Mouse (Mus musculus) forebrain, embryonic 10.5 days (tissue): ENCODE results near the gene 4922502D21Rik. TPM values are rescaled to one million over a fixed set of nuclear protein-coding genes. Genes with fewer than 3 reads are reported as not detected.

Experiments used
- DNase-seq: peaks from one replicate; pipeline ENCODE4 v3.0.0-alpha.2; 2017; ENCODE audit warnings: low spot score; ENCODE audit errors: extremely low spot score
- H3K27ac ChIP-seq: fragments of 300-500 bp; sonication (generic); 2 replicates; pipeline ENCODE4 v1.5.1; 2016; ENCODE audit warnings: mild to moderate bottlenecking
- H3K27me3 ChIP-seq: fragments of 300-500 bp; sonication (generic); 2 replicates; pipeline ENCODE4 v1.6.1; 2016; ENCODE audit warnings: mild to moderate bottlenecking; ENCODE audit not compliant: poor library complexity, severe bottlenecking
- H3K36me3 ChIP-seq: fragments of 300-500 bp; sonication (generic); replicated peaks from 2 replicates; pipeline ENCODE4 v1.6.1; 2016; ENCODE audit warnings: mild to moderate bottlenecking, moderate library complexity
- H3K4me1 ChIP-seq: fragments of 300-500 bp; sonication (generic); 2 replicates; pipeline ENCODE4 v1.6.1; 2016
- H3K4me3 ChIP-seq: fragments of 300-500 bp; sonication (generic); 2 replicates; pipeline ENCODE4 v1.5.1; 2016; ENCODE audit warnings: mild to moderate bottlenecking, moderate library complexity
- H3K9me3 ChIP-seq: fragments of 300-500 bp; sonication (generic); 2 replicates; pipeline ENCODE4 v1.6.1; 2016; ENCODE audit warnings: mild to moderate bottlenecking, moderate library complexity
- WGBS: fragments of 180-500 bp; shearing (Covaris S2); methylation state at CpG from one replicate; pipeline ENCODE4 v1.1.7; 2016; 5-methylcytosine and 5-hydroxymethylcytosine counted together
- polyA plus RNA-seq: library from polyadenylated mRNA; unstranded; fragments of >200 nt; fragmentation: Nextera tagmentation; extraction: Ambion mirVana; gene quantifications from 2 replicates; pipeline ENCODE4 v1.2.1, GENCODE M21; 2016

The 4922502D21Rik gene
- polyA plus RNA-seq, 1 experiment from 2014 or later: not detected

GRCm38 (mm10) chr6:129337751-129338150 is 6.2 kb upstream of the 4922502D21Rik start:
- no peak overlapping the region for H3K27ac ChIP-seq
- H3K27me3 ChIP-seq: no peaks in the 10 kb centered on the region
- no peaks in the 10 kb centered on the region for H3K4me1 ChIP-seq
- H3K36me3 ChIP-seq: no peaks in the 10 kb centered on the region
- WGBS: 79% methylated on average over 1 of the region's 1 CpGs
- no peak for DNase-seq
- H3K9me3 ChIP-seq: no peaks in the 10 kb centered on the region
- no peak overlapping the region for H3K4me3 ChIP-seq

DNA sequence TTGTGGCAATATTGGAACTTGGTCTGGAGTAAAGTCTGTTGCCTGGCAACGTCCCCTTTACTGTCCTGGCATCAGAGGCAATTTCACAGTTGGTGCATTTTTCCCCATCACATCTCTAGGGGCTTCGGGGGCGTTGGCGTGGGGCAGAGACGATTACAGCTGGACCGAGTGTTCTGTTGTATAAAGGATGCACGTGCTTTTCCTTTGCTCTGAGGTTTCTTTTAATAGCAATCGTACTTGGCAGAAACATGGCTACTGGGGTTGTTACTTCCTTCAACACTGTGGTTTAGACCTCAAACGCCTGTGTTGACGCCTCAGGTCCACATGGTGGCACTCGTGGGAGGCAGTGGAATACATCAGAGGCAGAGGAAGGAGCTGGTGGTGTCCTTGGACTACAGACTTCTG is 2.1 kb upstream of the 4922502D21Rik start:
- no peaks in the 10 kb centered on the region for H3K36me3 ChIP-seq
- no peak overlapping the region for H3K27ac ChIP-seq
- DNase-seq: peak; percentile 29
- WGBS: 39% methylated on average over 11 of the region's 11 CpGs
- H3K27me3 ChIP-seq: no peaks in the 10 kb centered on the region
- no peaks in the 10 kb centered on the region for H3K9me3 ChIP-seq
- H3K4me3 ChIP-seq: no peak overlapping the region
- H3K4me1 ChIP-seq: no peaks in the 10 kb centered on the region

GRCm38 (mm10) chr6:129326568-129327150 is 4.9 kb downstream of the 4922502D21Rik start:
- no peak for DNase-seq
- Histone ChIP-seq H3K27me3 (no peaks in the 10 kb centered on the region), H3K4me1 (no peaks in the 10 kb centered on the region), H3K9me3 (no peaks in the 10 kb centered on the region), H3K4me3 (no peak overlapping the region), H3K36me3 (no peaks in the 10 kb centered on the region), H3K27ac (no peak overlapping the region)
- 88% methylated on average over 13 of the region's 13 CpGs for WGBS

DNA sequence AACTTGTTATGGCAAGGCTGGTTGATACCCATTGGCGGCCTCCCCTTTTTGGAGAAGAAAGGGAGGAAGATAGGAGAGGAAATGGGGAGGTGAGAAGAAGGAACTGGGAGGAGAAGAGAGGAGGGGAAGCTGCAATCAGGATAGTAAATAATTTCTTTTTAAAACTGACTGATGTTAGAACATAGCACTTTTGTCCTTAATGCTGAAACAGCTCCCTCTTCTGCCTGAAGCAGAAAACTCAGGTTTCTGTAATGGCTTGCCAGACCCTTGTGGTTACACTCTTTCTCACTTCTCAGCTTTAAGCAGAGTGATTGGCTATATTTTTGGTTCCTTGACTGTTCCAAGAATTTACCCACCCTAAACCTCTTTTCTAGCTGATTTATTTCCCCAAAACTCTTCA is 5.6 kb downstream of the 4922502D21Rik start:
- no peak overlapping the region for H3K27ac ChIP-seq
- no peaks in the 10 kb centered on the region for H3K4me1 ChIP-seq
- no peak overlapping the region for H3K4me3 ChIP-seq
- no peaks in the 10 kb centered on the region for H3K27me3 ChIP-seq
- no peaks in the 10 kb centered on the region for H3K36me3 ChIP-seq
- H3K9me3 ChIP-seq: no peaks in the 10 kb centered on the region
- 83% methylated on average over 1 of the region's 1 CpGs for WGBS
- DNase-seq: no peak

DNA sequence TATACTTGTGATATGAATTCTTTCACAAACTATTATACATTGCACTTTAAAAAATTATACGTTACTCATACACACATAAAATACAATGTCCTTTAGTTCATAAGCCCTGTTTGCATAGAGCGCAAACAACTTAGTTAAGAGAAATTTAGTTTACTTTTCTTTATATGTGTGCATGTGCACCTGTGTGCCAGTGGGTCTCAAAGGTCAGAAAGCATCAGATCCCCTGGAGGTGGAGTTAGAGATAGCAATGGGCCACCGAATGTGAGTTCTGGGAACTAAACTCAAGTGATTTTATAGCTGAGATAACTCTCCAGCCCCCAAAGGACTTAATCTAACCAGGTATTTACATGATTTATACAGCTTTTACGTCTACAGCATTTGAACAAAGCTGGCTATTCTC is 12.3 kb downstream of the 4922502D21Rik start:
- 77% methylated on average over 4 of the region's 4 CpGs for WGBS

GRCm38 (mm10) chr6:129318395-129318794 is 13.2 kb downstream of the 4922502D21Rik start:
- DNase-seq: no peak
- H3K9me3 ChIP-seq: no peaks in the 10 kb centered on the region

More for the DNA sequence above, 12.3 kb downstream of the 4922502D21Rik start:
- no peaks in the 10 kb centered on the region for H3K27me3 ChIP-seq
- H3K9me3 ChIP-seq: no peaks in the 10 kb centered on the region
- no peaks in the 10 kb centered on the region for H3K4me1 ChIP-seq
- DNase-seq: no peak
- H3K36me3 ChIP-seq: no peaks in the 10 kb centered on the region
- no peak overlapping the region for H3K4me3 ChIP-seq
- no peak overlapping the region for H3K27ac ChIP-seq

DNA sequence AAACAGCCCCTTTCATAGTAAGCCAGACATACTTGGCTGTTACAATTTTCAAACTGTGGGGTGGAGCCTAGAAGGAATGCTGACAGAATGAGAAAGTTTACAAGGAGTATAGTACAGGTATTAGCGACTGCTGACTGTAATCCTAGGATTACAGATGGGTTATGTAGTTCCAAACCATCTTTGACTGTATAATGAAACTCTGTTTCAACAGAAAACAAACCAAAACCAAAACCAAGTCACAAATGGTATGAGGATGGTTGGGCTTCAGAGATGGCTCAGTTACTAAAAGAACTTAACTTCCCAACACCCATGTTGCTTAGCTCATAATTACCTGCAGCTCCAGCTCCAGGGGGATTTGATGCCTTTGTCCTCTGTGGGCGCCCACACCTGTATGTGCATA is 15.1 kb downstream of the 4922502D21Rik start:
- Histone ChIP-seq H3K4me1 (no peaks in the 10 kb centered on the region), H3K4me3 (no peak overlapping the region), H3K27ac (no peak overlapping the region), H3K36me3 (no peaks in the 10 kb centered on the region), H3K9me3 (no peaks in the 10 kb centered on the region), H3K27me3 (no peaks in the 10 kb centered on the region)
- WGBS: 84% methylated on average over 2 of the region's 2 CpGs
- DNase-seq: no peak

More at GRCm38 (mm10) chr6:129318395-129318794, 13.2 kb downstream of the 4922502D21Rik start:
- Histone ChIP-seq H3K4me1 (no peaks in the 10 kb centered on the region), H3K27ac (no peak overlapping the region), H3K27me3 (no peaks in the 10 kb centered on the region), H3K4me3 (no peak overlapping the region), H3K36me3 (no peaks in the 10 kb centered on the region)
- 53% methylated on average over 1 of the region's 1 CpGs for WGBS

GRCm38 (mm10) chr6:129315698-129316097 is 15.9 kb downstream of the 4922502D21Rik start:
- no peak overlapping the region for H3K27ac ChIP-seq
- no peak overlapping the region for H3K4me3 ChIP-seq
- DNase-seq: no peak
- WGBS: 98% methylated on average over 1 of the region's 1 CpGs
- H3K9me3 ChIP-seq: no peaks in the 10 kb centered on the region
- H3K4me1 ChIP-seq: no peaks in the 10 kb centered on the region
- H3K36me3 ChIP-seq: no peaks in the 10 kb centered on the region
- H3K27me3 ChIP-seq: no peaks in the 10 kb centered on the region

- Histone ChIP-seq H3K27ac (no peak overlapping the region), H3K36me3 (no peaks in the 10 kb centered on the region), H3K27me3 (no peaks in the 10 kb centered on the region), H3K4me3 (no peak overlapping the region), H3K9me3 (no peaks in the 10 kb centered on the region), H3K4me1 (no peaks in the 10 kb centered on the region)
- no peak for DNase-seq
- 85% methylated on average over 3 of the region's 3 CpGs for WGBS
Observed at GRCm38 (mm10) chr6:129314655-129315168, 16.9 kb downstream of the 4922502D21Rik start.

DNA sequence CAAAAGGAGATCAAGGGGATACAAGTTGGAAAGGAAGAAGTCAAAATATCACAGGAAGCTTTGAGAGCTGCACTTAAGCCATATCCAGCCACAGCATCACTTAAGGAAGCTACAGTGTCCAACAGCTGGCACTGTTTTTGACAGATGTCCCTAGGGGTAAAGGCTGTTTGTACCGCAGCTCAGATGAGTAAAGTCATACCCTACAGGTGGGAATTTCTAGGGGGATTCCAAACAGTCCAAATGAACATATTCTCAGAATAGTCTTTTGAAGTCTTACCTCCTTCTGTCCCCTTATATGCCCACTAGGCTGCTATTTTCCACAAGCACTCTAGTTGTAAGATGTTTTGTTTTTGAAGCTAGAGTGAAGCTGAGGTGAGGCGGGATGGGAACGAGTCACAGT is 19.1 kb downstream of the 4922502D21Rik start:
- no peaks in the 10 kb centered on the region for H3K4me1 ChIP-seq
- no peak overlapping the region for H3K27ac ChIP-seq
- no peaks in the 10 kb centered on the region for H3K9me3 ChIP-seq
- WGBS: 82% methylated on average over 3 of the region's 3 CpGs
- no peaks in the 10 kb centered on the region for H3K36me3 ChIP-seq
- H3K4me3 ChIP-seq: no peak overlapping the region
- no peaks in the 10 kb centered on the region for H3K27me3 ChIP-seq
- no peak for DNase-seq

GRCm38 (mm10) chr6:129304180-129304579 is 27.4 kb downstream of the 4922502D21Rik start:
- DNase-seq: no peak
- Histone ChIP-seq H3K9me3 (no peaks in the 10 kb centered on the region), H3K27me3 (no peaks in the 10 kb centered on the region), H3K4me3 (no peak overlapping the region), H3K27ac (no peak overlapping the region), H3K36me3 (no peaks in the 10 kb centered on the region), H3K4me1 (no peaks in the 10 kb centered on the region)
- WGBS: 93% methylated on average over 1 of the region's 1 CpGs

- Histone ChIP-seq H3K9me3 (no peaks in the 10 kb centered on the region), H3K27me3 (no peaks in the 10 kb centered on the region), H3K4me3 (no peak overlapping the region), H3K36me3 (no peaks in the 10 kb centered on the region), H3K27ac (no peak overlapping the region), H3K4me1 (no peaks in the 10 kb centered on the region)
- no peak for DNase-seq
Observed at GRCm38 (mm10) chr6:129288708-129289107, 42.9 kb downstream of the 4922502D21Rik start.

DNA sequence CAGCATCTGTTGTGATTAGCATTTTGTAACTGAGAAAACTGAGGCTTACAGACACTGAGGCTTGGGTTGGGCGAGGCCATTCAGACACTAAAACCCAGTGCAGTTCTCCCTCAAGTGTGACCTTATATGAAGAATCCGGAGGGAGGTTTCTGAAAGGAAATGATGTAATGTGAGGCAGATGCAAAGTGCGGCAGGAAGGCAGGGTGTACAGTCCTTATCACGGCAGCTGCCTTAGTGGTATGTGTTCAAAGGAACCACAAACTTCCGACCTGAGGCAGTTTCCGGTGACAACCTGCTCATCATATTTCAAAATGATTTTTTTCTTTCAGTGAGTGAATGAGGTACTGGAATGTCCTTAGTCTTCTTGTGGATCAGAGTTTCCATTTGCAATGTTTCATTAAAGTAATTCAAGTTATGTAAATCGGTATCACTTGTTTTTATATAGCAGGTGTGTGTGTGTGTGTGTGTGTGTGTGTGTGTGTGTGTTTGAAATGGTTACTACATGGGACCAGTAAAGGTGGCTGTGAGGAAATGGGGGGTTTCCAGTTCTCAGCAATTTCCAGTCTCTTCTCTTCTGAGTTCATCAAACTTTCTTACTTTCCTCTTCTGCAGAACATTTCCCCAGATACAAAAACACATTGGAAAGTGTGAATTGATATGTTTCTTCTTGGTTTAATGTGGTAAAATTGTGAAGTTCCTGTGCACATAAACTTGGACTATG is 47.1 kb downstream of the 4922502D21Rik start:
- Histone ChIP-seq H3K27ac (no peak overlapping the region), H3K27me3 (no peaks in the 10 kb centered on the region), H3K4me1 (no peaks in the 10 kb centered on the region), H3K4me3 (no peak overlapping the region), H3K9me3 (no peaks in the 10 kb centered on the region), H3K36me3 (no peaks in the 10 kb centered on the region)
- no peak for DNase-seq
- WGBS: 91% methylated on average over 7 of the region's 7 CpGs
